Mouse (Mus musculus) left cerebral cortex, adult 8-10 months (tissue): ENCODE data around the gene Ckap2l. TPM values are rescaled to one million over a fixed set of nuclear protein-coding genes. Genes with fewer than 3 reads are reported as not detected.

ENCODE experiments used
- DNase-seq, 2 experiments: peaks; one replicate each; pipeline ENCODE4 v3.0.0; 2022; ENCODE audit warnings: low spot score in 2 of 2
- total RNA-seq, 4 experiments: library from RNA; stranded (reverse); gene quantifications; 2 replicates each; pipeline ENCODE4 v1.2.4; 2022

Gene Ckap2l
- total RNA-seq, 4 experiments from 2014 or later = 0.63 to 0.78 (median 0.76) TPM

DNA sequence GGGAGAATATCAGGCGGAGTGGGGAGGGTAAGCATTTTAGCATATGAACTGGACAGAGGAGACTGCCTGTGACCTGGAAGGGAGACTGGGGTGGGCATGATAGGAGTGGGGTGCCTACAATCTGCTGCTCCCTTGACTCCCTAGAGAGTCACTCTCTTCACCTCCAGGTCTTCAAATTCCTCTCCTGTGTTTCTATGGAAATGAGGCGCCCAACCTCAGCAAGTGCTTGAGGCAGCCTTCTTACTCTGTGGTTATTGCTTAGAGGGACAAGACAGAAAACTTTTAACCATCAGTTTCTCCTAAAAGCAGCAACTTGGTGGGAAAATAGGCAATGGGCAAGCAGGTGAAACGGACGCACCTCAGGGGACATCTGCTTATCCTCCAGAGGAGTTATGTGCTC lies 60.5 kb downstream of the Ckap2l start:
- no peak for DNase-seq

DNA sequence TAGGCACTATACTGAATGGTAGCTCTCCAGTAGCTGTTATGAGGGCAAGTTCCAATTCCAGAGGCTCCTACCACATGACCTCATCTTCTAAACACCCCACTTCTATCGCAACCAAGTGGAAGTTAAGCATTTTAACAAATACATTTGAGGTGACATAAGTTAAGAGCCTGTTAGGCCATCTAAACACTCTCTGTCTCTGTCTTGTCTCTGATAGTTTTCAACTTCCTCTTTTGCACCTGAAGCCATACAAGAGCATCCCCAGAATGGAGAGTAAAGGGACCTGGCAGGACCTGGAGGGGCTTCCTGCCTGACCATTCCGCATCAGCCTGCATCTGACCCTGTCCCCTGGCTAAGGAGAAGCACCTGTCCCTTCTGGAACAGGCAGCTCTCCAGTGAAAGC lies 62.3 kb downstream of the Ckap2l start:
- DNase-seq = no peak

DNA sequence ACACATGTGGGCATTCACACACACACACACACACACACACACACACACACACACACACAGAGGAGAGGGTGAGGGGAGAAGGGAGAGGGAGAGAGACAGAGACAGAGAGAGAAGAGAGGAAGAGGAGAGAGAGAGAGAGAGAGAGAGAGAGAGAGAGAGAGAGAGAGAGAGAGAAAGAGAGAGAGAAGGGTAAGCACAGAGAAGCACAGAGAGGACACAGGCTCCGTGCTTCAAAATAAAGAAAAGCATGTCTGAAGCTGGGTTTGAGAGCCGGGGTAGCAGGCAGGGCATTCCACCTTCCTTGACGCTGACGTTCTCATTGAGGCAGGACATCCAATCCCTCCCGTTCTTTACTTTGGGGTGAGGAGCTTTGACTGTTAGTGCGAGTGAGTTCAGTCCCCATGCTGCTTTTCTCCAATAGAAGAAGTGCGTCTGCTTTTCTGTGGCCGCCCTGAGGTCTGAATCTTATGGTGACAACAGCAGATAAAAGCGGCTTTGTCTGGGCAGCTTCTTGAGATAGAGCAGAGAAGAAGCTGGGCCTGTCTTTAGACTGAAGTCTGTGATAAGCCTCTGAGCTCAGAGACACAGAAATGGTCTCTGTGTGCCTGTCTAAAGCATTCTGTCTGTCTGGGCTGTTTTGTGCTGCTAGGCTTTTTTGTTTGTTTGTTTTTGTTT lies 63.1 kb downstream of the Ckap2l start:
- no peak for DNase-seq

DNA sequence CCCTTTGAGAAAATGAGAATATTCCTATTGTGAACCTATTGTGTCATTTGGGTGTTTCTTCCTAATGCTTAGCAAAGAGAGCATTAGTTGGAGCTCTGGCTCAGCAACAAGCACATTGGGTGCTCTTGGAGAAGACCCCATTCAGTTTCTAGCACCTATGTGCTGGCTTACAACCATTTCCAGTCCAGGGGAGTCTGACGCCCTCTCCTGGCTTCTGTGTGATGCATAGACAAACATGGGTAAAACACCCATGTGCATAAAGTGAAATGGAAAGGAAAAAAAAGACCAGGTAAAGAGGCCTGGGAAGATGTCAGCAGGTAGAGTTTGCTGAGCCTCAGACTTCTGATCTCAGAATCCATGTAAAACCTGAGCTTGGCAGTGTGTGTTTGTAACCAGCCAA lies 63.8 kb downstream of the Ckap2l start:
- no peak for DNase-seq

DNA sequence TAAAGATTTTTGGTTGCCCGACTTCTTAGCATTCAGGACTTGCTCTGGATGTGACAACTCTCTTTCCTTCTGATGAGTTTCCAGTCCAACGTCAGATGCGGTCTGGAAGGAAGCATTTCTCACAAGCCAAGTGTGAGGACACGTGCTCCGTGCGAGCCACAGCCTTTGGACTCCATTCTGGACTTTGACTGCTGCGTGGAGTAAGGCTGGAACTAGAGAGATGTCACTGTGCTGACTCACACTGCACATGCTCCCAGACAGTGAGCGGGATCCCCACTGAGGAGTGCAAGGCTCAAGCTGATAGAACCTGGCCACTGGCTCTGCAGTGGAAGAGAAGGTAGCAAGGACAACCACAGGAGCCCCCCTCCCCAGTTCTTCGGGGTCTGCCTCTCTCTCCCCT lies 64.5 kb downstream of the Ckap2l start:
- no peak for DNase-seq

DNA sequence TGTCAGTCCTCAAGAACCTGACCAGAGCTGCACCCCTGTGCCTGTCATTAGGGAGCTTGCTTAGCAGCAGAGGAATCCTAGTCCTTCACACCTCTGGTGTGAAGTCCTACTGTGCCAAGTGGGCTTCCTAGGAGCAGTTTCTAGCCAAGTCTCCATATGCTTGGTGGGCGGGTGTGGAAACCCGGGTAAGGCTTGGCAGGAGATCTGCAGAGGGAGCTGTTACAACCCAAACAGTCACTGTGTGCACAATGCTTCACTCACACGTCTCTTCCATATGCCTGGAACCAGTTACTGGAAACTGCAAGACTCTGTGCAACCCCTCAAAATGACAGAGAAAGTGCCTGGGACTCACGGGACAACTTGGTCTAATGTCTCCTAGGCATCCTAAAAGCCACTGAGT lies 65.0 kb downstream of the Ckap2l start:
- peak; percentile 44 to 92 for DNase-seq

DNA sequence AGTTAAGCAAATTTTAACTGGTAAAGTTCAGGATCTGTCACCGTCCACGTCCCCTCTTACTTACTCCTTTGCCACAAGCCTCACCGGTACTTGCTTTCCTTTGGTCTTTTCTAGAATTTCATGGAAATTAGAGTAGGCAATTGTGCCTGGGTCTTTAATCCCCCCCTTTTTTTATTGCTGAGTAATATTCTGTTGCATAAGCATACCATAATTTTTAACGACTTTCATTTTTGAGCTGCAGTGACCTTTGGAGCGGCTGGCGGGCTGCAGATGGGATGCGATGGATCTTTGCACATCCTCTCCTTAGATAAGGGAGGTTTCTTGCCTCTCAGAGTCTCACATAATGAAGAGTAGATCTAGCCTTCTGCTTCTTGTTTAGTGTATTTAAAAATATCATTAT lies 67.7 kb downstream of the Ckap2l start:
- no peak for DNase-seq

DNA sequence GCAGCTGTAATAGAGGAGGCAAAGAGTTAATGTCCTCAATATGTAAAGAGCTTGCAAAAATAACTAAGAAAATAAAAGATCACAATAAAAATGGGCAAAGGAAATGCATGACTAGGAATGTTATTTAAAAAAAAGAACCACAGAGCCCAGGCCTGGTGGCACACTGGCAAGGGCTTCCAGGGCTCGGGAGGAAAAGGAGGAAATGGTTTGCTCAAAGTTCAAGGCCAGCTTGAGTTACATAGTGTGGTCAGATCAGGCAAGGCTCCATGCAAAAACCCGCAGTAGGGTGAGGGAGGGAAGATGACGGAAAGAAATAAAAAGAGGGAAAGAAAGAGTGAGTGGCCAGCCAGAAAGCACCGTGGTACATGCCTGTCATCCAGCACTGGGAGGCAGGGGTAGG lies 68.4 kb downstream of the Ckap2l start:
- DNase-seq = no peak

DNA sequence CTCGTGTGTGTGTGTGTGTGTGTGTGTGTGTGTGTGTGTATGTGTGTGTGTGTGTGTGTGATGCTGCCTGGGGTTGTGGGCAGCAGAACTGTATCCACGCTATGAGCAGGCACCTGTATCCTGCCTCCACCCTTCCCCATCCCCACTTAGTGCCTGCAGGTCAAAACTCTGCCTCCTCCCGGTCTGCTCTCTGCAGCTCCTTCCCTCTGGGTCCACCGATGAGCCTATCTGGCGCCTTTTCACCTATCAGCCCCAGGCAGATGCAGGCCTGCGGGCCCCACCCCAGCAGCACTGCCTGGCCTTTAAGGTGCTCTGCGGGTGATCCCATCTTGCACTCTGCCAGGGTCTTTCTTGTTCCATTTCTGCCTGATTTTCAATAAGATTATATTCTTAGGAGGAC lies 69.3 kb downstream of the Ckap2l start:
- no peak for DNase-seq

DNA sequence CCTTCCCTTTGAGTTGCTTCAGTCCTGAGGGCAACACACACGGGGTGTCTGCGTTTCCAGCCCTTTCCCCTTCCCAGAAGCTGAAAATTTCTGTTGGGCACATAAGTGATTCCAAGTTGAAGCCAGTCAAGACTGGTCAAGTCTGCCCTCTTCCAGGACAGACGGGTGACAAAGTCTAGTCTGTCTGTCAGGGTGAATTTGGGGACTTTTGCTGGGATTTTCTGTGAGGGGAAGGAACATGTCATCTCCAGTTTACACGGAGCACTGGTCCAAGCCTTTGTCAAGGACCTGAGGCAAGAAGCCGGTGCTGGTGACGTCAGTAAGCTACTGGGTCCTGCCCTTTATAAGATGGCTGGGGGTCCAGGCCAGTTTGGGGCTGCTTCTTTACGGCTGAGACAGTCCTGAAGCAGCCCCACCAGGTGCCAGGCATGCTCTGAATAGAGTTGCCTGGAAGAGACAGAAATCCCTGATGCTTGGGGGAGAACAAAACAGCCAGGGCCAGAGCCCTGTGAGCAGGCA lies 69.9 kb downstream of the Ckap2l start:
- no peak for DNase-seq

DNA sequence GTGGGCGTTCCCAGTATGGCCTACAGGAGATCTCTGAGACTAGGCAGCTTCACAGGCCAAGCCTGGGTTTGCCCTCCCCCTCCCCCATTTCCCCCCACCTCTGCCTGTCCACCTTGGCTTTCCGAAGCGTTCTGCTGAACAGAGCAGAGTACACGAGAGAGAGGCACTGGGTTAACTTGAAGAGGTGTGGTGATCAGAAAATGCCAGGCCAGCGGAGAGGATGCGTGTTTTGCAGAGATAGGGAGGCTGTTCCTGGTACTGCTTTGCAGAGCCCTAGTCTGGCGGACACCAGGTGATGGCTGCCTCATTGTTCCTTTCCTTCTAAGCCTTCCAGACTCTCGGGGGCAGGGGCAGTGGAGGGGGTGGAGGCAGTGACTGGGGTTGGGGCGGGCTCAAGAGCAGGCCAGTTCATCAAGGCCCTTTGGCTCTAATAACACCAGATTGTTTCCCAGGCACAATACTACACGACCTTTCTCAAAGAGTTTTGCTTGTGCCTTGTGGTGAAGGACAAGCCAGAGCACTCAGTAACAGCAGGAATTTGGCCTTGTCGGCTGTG lies 70.6 kb downstream of the Ckap2l start:
- DNase-seq = no peak

DNA sequence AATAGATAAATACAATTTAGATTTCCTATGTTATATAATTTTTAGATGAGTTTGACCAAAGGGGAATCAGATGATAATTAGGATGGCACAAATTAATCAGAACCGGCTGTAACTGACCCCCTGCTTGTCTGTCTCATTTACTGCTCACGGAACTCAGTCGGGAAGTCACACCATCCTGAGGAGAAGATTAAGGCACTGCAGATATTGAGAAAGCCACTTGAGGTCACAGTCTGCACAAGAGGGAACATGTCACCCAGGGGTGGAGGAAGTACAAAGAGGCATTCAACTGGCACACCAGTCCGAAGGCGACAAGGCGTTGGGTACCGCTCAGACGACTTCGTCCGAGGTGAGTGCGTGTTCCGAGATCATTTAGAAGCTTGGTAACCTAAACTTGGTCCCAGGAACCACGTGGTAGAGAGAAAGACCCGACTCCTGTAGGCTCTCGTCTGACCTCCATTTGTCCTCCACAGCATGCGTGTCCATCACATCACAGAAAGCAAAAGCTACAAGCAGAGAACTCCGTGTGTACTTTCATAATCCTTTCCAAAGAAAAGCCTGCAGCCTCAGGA lies 71.7 kb downstream of the Ckap2l start:
- no peak for DNase-seq

DNA sequence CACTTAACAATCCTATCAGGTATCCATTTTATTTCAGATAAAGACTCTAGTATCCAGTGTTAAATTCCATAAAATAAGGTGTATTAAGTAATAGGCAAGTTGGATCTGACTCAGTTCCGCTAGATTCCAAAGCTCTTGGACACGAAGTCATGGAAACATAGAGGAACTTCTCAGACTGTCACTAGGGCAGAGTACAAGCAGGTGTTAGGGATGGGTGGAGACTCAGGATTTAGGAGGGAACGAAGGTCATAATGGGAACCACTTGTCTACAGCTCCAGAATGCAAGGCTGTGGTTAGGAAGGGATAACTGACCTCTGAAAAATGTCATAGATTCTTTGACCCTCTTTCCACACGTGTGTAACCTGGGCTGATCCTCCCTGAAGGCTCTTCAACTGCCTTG lies 72.8 kb downstream of the Ckap2l start:
- no peak for DNase-seq

DNA sequence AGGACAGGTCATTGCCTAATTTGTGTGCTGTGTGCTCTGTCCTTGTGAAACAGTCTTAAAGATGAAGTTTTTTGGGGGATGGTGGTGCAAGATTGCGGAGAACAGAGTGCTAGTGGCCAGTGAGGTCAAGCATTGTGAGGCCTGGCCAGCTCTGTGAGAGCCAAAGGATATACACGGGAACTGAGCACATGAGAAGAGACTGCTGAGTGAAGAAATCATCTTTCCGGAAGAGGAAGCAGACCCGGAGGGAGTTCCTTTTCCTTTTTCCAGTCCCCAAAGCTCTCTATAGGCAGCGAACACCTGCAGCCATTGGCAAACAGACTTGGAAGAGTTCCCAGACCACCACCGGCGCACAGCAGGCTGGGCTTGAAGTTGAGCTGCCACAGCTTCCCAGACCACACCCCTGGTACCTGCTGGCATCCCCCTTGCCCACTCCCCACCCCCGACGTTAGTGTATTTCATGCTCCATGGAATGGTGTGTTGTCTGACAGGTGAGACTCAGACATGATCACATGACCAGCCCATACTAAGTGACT lies 75.8 kb downstream of the Ckap2l start:
- DNase-seq = no peak

DNA sequence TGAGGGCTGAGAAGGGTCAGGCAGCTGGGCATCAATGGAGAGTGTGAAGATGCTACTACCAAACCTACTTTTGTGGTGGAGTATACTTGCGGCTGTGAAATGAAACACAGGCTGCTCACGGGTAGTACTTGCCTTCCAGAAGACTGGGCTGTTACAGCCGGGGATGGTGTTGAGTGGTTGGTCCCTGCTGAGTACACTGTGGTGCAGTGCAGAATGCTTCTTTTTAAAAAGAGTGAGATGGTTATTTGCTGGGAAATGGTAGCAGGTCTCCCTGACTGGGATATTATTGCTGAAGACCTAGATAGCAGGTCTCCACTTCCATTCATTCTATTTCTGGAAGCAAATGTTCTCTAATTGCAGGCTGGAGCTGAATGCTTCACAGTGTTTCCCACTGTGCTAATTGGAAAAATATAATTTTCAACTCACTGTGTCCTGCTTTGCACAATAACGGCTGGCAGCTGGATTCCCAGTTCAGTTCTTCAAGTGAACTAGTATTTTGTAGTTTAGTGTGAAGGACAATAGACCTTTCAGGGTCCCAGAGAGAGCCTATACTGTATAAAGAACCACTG lies 78.4 kb downstream of the Ckap2l start:
- DNase-seq = no peak

Other genes with a start within 250 kb of the Ckap2l start
- under 1 TPM; 0.21 to 0.36 (median 0.22) TPM for gene Vinac1, start 249.0 kb downstream of the Ckap2l start, total RNA-seq
- gene Ttl, start 231.3 kb downstream of the Ckap2l start, total RNA-seq = 10 to 100 TPM; 61.6 to 69.8 (median 63.3) TPM
- gene Polr1b, start 196.2 kb downstream of the Ckap2l start, total RNA-seq = 10 to 100 TPM; 19.8 to 25.0 (median 21.5) TPM
- 10 to 100 TPM; 11.2 to 13.0 (median 12.0) TPM for gene Chchd5, start 167.5 kb downstream of the Ckap2l start, total RNA-seq
- gene Slc20a1, start 98.4 kb downstream of the Ckap2l start, total RNA-seq = 100 to 1,000 TPM; 136 to 167 (median 155) TPM
- gene Il1a, start 12.8 kb upstream of the Ckap2l start, total RNA-seq = 1 to 10 TPM in 2 of 4 experiments, under 1 TPM in 2; 0.70 to 1.0 (median 0.87) TPM
- under 1 TPM; 0.36 to 0.81 (median 0.56) TPM for gene Il1b, start 73.9 kb upstream of the Ckap2l start, total RNA-seq
- gene F830045P16Rik, start 239.4 kb upstream of the Ckap2l start, total RNA-seq = 1 to 10 TPM in 2 of 4 experiments, under 1 TPM in 2; 0.73 to 1.4 (median 1.1) TPM